Mouse (Mus musculus): ENCODE measurements around the gene Setd3. TPM values are rescaled to one million over a fixed set of nuclear protein-coding genes. Genes with fewer than 3 reads are reported as not detected.
"Not testable (repeated sequence)": the region's sequence is repeated elsewhere in the genome, so short reads cannot be mapped to it uniquely, and the experiment has no call there.

The Setd3 gene
- total RNA-seq, 2 experiments from 2014 or later: 123 to 127 TPM

- intact Hi-C loops (cut with DNase I): no loop called here
- DNase-seq (ENCODE audit: low spot score in 2 of 2): no peak
These were observed 15.4 kb downstream of the Setd3 start for GRCm38 (mm10) chr12:108163706-108164105.

DNA sequence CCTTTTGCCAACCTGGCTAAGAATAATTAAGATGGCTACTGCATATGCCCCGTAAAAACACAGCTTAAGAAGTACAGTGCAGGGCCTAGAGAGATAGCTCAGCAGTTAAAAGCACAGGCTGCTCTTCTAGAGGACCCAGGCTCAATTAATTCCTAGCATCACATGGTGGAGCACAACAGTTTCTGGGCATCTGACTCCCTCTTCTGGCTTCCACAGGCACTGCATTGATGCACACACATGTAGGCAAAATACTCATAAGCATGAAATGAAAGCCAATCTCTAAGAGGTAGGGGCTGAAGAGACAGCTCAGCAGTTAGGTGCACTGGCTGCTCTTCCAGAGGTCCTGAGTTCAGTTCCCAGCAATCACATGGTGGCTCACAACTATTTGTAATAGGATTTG lies 17.1 kb downstream of the Setd3 start:
- intact Hi-C loops (cut with DNase I): no loop called here
- DNase-seq (ENCODE audit: low spot score in 2 of 2): peak; percentile 29 to 52

- no peak for DNase-seq (ENCODE audit: low spot score in 2 of 2)
- intact Hi-C loops (cut with DNase I): no loop called here
These were observed 19.3 kb downstream of the Setd3 start for GRCm38 (mm10) chr12:108159863-108160262.

- intact Hi-C loops (cut with DNase I): no loop called here
- DNase-seq (ENCODE audit: low spot score in 2 of 2): no peak
These were observed 26.4 kb downstream of the Setd3 start for GRCm38 (mm10) chr12:108152743-108153142.

DNA sequence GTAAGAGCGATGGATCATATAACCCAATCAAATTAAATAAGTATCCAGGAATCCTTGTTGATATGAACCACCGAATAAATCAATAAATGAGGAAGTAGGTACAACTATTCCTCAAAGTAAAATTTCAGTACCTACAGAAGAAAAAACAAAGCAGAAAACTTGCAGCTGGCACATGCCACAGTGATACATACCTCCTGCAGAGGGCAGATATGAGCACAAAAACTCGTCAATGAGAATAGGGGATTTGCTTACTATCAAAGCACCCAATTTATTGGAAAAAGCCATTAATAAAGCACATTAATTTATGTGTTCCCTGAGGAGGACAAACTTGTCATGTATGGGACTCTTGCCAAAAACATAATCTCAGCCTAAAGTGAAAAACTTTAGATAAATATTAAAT lies 29.4 kb downstream of the Setd3 start:
- no peak for DNase-seq (ENCODE audit: low spot score in 2 of 2)

DNA sequence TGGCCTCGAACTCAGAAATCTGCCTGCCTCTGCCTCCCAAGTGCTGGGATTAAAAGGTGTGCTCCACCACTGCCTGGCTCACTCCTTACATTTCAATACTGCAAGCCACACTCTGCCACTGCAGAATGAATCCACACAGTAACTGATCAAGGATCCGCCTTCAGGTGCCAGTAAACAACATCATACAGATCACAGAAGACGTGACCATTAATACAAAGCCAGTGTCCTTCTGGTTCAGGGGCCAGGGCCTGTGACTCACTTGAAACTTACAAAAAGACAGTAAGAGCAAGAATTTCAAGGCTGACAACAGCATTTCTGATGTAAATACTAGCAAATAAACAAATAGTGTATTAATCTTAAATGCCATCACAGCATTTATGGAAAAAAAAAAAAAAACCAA lies 33.9 kb downstream of the Setd3 start:
- intact Hi-C loops (cut with DNase I): no loop called here
- no peak for DNase-seq (ENCODE audit: low spot score in 2 of 2)

More for the DNA sequence above, 29.4 kb downstream of the Setd3 start:
- intact Hi-C loops (cut with DNase I): no loop called here

DNA sequence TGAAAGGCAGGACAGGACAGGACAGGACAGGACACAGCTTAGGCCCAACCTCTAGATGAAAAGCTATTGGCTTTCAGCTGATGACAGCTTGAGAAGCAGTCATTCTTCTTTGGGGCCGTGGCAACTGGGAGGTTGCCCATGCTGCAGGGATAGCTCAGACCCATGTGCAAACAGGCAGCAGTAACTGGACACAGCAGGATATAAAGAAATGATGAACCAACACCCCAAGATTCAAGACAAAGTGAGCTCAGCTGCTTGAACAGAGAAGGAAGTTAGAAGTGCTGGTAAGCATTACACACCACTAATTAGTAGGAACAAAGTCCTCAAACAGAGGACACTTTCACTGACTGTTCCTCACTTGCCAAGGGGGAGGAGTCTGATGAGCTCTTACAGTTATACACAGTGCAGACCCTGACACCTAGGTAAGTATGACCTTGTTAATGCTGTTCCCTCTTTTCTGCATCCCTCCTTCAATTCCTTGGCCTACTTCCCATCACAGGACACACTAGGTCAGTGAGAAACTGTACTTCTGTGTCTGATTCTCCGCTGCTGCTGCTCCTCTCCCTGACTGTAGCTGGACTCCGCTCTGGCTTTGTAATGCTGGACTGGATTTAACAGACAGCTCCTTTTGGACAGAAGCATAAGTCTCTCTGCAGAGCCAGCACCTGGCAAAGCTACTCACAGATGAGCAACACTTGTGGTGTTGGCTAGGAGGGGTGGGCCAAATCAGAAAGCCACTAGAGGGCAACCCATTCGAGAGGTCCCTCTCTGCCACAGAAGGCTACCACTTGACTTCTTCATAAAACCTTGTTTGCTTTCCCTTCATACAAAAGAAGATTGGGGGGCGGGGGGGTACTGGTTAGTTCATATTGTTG lies 35.3 kb downstream of the Setd3 start:
- DNase-seq (ENCODE audit: low spot score in 2 of 2): no peak
- intact Hi-C loops (cut with DNase I): no loop called here

GRCm38 (mm10) chr12:108135610-108136208 lies 43.4 kb downstream of the Setd3 start:
- no peak for DNase-seq (ENCODE audit: low spot score in 2 of 2)

DNA sequence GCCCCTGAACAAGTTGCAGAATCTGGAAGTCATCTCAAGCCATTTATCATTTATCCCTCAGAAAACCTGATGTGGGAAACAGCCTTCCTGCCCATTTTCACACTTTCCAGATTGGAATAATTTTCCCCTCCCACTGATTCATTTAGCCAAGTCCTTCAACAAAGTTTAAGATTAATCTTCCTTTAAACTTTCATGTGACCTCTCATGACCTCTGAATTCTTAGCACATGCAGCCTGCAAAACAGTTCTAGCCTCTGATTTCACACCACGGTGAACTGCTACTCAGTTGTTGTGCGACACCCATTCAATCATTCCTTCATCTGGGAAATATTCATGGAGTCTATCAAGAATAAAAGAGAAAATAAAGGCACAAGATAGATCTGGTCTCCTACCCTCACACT lies 45.9 kb downstream of the Setd3 start:
- intact Hi-C loops (cut with DNase I): no loop called here
- no peak for DNase-seq (ENCODE audit: low spot score in 2 of 2)

More at GRCm38 (mm10) chr12:108135610-108136208, 43.4 kb downstream of the Setd3 start:
- intact Hi-C loops (cut with DNase I): no loop called here

DNA sequence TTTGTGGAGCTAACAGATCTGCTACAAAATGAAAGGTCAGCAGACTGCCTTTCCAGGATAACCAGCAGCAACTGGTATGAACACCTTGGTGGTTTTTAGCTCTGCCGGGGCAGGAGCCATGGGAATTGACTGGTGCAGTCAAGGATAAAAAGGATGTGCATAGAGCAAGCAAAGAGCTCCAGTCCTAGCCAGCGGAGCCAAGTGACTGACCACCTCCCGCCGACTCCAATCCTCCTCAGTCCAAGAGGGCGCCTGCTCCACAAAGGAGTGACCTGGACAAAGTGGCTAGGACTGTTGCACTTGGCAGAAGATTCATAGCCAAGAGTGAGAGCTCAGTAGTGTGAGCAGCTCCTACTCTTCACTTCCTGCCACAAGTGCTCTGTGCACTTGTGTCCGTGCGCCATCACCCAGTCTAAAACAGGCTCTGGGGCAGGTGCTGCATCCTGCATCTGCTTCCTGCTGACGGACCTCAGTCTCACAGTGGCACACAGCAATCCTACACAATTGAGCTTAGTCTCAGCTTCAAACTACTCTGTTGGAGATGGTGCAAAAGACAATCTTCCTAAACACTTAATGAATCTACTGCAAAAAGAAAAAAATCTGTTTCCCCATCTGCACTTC lies 46.6 kb downstream of the Setd3 start:
- intact Hi-C loops (cut with DNase I): no loop called here

GRCm38 (mm10) chr12:108121288-108121687 lies 57.8 kb downstream of the Setd3 start:
- intact Hi-C loops (cut with DNase I): loop anchor here (5.0 kb wide), 2 partner anchors 44 to 114 kb away; no protein-coding TSS in a partner anchor
- peak; percentile 67 to 82 for DNase-seq (ENCODE audit: low spot score in 2 of 2)

More for the DNA sequence above, 46.6 kb downstream of the Setd3 start:
- no peak for DNase-seq (ENCODE audit: low spot score in 2 of 2)

- DNase-seq (ENCODE audit: low spot score in 2 of 2): no peak
- intact Hi-C loops (cut with DNase I): loop anchor here (5.0 kb wide), 2 partner anchors 43 to 113 kb away; no protein-coding TSS in a partner anchor
These were observed 58.7 kb downstream of the Setd3 start for GRCm38 (mm10) chr12:108120434-108120833.

GRCm38 (mm10) chr12:108119930-108120329 lies 59.2 kb downstream of the Setd3 start:
- intact Hi-C loops (cut with DNase I): loop anchor here (5.0 kb wide), 2 partner anchors 43 to 113 kb away; no protein-coding TSS in a partner anchor

DNA sequence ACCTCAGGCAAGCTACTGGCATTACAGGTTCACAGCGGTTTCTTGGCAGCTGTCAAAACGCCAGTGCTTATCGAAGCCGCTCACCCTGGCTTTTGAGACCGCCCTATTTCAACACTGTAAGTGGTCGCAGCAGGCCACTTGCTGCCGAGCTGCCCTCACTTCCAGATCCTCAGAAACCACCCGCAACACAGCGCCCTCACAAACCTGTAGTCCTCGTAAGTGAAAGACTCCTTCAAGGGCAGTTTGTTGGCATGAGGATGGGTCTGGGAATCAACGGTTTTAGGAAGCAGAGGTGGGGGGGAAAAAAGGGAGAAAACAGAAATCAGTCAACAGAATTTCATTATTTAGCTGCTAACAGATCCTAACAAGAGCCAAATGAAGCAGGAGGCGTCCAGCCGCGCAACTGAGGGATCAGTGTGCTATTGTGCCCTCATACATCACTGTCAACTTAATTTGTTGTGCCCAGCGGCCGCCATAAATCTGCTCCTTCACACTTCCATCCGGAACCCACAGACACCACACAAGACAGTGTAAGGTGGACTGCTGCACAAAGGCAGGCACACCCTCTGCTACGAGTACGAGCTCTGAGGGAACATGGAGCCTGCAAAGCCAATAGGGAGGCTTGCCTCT lies 60.1 kb downstream of the Setd3 start:
- intact Hi-C loops (cut with DNase I): no loop called here

More at GRCm38 (mm10) chr12:108119930-108120329, 59.2 kb downstream of the Setd3 start:
- DNase-seq (ENCODE audit: low spot score in 2 of 2): no peak

GRCm38 (mm10) chr12:108118503-108118901 lies 60.6 kb downstream of the Setd3 start:
- intact Hi-C loops (cut with DNase I): no loop called here

More for the DNA sequence above, 60.1 kb downstream of the Setd3 start:
- no peak for DNase-seq (ENCODE audit: low spot score in 2 of 2)

DNA sequence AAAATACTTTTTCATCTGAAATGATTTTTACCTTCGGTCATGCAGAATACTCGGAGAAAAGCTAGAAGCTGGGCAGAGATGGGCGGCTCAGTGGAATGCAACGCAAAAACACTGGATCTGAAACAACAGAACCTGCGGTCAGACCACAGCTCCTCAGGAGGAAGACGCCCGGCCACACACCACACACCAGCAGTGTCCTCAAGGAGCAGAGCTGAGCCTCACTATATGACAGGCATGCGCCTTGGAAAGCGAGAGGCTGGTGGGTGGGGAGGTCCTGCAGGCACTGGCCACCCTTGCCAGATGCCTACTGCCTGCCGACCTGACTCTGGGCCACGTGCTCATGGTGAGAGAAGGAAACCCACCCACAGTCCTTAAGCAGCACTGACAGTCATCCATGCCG lies 67.9 kb downstream of the Setd3 start:
- DNase-seq (ENCODE audit: low spot score in 2 of 2): no peak
- intact Hi-C loops (cut with DNase I): no loop called here

More at GRCm38 (mm10) chr12:108118503-108118901, 60.6 kb downstream of the Setd3 start:
- no peak for DNase-seq (ENCODE audit: low spot score in 2 of 2)

DNA sequence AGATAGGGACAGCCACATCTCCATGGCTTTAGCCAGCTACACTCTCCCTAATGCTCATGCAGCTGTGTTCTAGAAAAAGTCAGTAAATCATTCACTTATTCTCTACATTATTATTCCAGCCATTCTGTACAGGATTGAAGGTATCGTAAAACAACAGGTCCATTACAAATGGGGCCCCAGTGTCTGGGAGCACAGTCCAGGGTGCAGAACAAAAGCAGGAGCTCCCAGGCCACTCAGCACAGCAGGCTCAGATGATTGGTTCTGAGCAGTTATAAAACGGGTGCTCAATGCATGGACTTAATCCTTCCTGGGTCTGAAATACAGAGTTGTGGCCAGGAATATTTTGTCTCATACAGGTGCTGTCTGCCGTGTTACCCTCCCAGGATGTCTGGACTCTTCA lies 68.4 kb downstream of the Setd3 start:
- no peak for DNase-seq (ENCODE audit: low spot score in 2 of 2)
- intact Hi-C loops (cut with DNase I): no loop called here

DNA sequence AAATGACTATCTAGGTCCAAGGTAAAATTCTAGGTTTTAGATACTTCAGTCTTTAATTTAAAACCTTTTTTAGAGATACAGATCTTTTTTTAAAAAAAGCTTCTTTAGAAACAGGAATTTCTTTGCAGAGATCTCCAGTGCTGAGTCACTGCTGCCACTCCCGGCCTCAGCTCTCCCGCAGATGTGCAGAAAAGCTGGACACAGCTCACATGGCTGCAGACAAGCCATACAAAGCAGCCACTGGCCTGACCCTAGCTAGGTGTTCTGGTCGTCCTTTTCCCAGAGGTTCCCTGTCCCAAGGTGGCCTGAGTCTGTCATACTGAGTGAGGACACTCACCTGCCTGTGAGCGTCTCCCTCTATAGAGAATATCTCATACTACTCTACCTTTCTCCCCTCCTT lies 69.4 kb downstream of the Setd3 start:
- intact Hi-C loops (cut with DNase I): no loop called here
- no peak for DNase-seq (ENCODE audit: low spot score in 2 of 2)

DNA sequence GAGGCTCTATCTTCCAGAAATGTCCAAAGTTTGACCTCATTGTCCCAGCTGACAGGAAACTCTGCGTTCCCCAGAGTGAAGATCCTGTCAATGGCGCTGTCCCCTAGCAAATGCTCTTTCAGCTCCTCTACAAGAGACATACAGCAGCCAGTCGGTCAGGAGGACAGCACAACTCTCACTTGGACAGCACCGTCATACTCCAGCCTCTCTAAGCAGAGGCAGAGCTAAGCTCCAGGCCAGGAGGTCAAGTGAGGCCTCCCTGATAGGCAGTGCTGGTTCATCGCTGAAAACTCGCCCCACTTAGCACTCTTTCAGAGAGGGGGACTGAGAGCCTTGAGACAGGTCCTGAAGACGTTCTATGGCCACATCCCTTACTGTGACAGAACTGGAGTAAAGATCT lies 70.5 kb downstream of the Setd3 start:
- DNase-seq (ENCODE audit: low spot score in 2 of 2); intact Hi-C loops (cut with DNase I): not testable (repeated sequence)

- intact Hi-C loops (cut with DNase I): no loop called here
- no peak for DNase-seq (ENCODE audit: low spot score in 2 of 2)
These were observed 75.8 kb downstream of the Setd3 start for GRCm38 (mm10) chr12:108103292-108103691.

All from left cerebral cortex, postnatal 14 days (tissue).